Mouse (Mus musculus) small intestine, adult 2 months (tissue): ENCODE measurements around the gene Hira. TPM values are rescaled to one million over a fixed set of nuclear protein-coding genes. Genes with fewer than 3 reads are reported as not detected.
"Not testable (repeated sequence)": the region's sequence is repeated elsewhere in the genome, so short reads cannot be mapped to it uniquely, and the experiment has no call there.

Experiments used
- H3K27ac ChIP-seq: fragments of 200-500 bp; 2 replicates; pipeline ENCODE4 v1.5.1; 2012; ENCODE audit warnings: low read depth, low read length, control low read depth, inconsistent platforms; ENCODE audit not compliant: insufficient read depth
- H3K27me3 ChIP-seq: fragments of 200-500 bp; 2 replicates; pipeline ENCODE4 v1.6.1; 2012; ENCODE audit warnings: mild to moderate bottlenecking, moderate library complexity, low read length, inconsistent platforms; ENCODE audit not compliant: control insufficient read depth, insufficient read depth
- H3K36me3 ChIP-seq: fragments of 200-500 bp; 2 replicates; pipeline ENCODE4 v1.6.1; 2012; ENCODE audit warnings: mild to moderate bottlenecking, low read length, control low read depth, inconsistent platforms; ENCODE audit not compliant: control insufficient read depth, insufficient read depth
- H3K4me1 ChIP-seq: fragments of 200-500 bp; 2 replicates; pipeline ENCODE4 v1.6.1; 2012; ENCODE audit warnings: low read length, inconsistent platforms, mixed read lengths; ENCODE audit not compliant: control insufficient read depth, insufficient read depth, insufficient read length
- H3K4me3 ChIP-seq: fragments of 200-500 bp; 2 replicates; pipeline ENCODE4 v1.5.1; 2012; ENCODE audit warnings: low read depth, mild to moderate bottlenecking, control low read depth, inconsistent platforms, low read length, moderate library complexity
- CTCF ChIP-seq: fragments of 200-500 bp; IDR thresholded peaks from 2 replicates; pipeline ENCODE4 v1.5.1; 2012; ENCODE audit warnings: low read depth, mild to moderate bottlenecking, control low read depth, inconsistent platforms, low read length, moderate library complexity, mixed read lengths; ENCODE audit not compliant: insufficient replicate concordance, insufficient read length; ENCODE audit errors: extremely low read depth
- POLR2A ChIP-seq: fragments of 200-500 bp; IDR thresholded peaks from 2 replicates; pipeline ENCODE4 v1.6.1; 2012; ENCODE audit warnings: low read depth, mild to moderate bottlenecking, control low read depth, inconsistent platforms, low read length, moderate library complexity
- WGBS: fragments of 180-500 bp; shearing (Covaris S2); methylation state at CpG from one replicate; pipeline ENCODE4 v1.1.7; 2018; 5-methylcytosine and 5-hydroxymethylcytosine counted together
- polyA plus RNA-seq: library from polyadenylated mRNA; depleted of rRNA; stranded (reverse); fragments of >200 nt; gene quantifications from 2 replicates; pipeline ENCODE4 v1.2.3, GENCODE M21; 2012

The Hira gene
- polyA plus RNA-seq, 1 experiment, result 49.3 TPM

- no peak for TF ChIP-seq POLR2A
- TF ChIP-seq CTCF, result no peak
- 75% methylated on average over 4 of the region's 4 CpGs for WGBS
- Histone ChIP-seq H3K4me1 (peaks cover 3% of the 10 kb centered on the region; the same call in 1 of the 2 replicates), H3K4me3 (no peak overlapping the region), H3K27ac (no peak overlapping the region), H3K36me3 (peaks cover 12% of the 10 kb centered on the region), H3K27me3 (no peaks in the 10 kb centered on the region)
These were observed 38.5 kb upstream of the Hira start for GRCm38 (mm10) chr16:18838346-18838745.

GRCm38 (mm10) chr16:18846301-18846820 lies 30.5 kb upstream of the Hira start:
- Histone ChIP-seq H3K27ac (no peak overlapping the region), H3K27me3 (no peaks in the 10 kb centered on the region), H3K36me3 (no peaks in the 10 kb centered on the region), H3K4me3 (no peak overlapping the region), H3K4me1 (no peaks in the 10 kb centered on the region)
- TF ChIP-seq CTCF (no peak), POLR2A (no peak)
- 76% methylated on average over 15 of the region's 15 CpGs for WGBS

GRCm38 (mm10) chr16:18849521-18850190 lies 27.2 kb upstream of the Hira start:
- H3K4me3 ChIP-seq, H3K36me3 ChIP-seq, H3K27ac ChIP-seq, H3K4me1 ChIP-seq, H3K27me3 ChIP-seq: not testable (repeated sequence)
- WGBS, result 88% methylated on average over 15 of the region's 17 CpGs

GRCm38 (mm10) chr16:18858551-18858950 lies 18.3 kb upstream of the Hira start:
- Histone ChIP-seq H3K4me3 (no peak overlapping the region), H3K4me1 (no peaks in the 10 kb centered on the region), H3K36me3 (no peaks in the 10 kb centered on the region), H3K27me3 (no peaks in the 10 kb centered on the region), H3K27ac (no peak overlapping the region)
- TF ChIP-seq POLR2A (no peak), CTCF (no peak)

- TF ChIP-seq CTCF (no peak), POLR2A (no peak)
- H3K36me3 ChIP-seq, result no peaks in the 10 kb centered on the region
- H3K27me3 ChIP-seq, result no peaks in the 10 kb centered on the region
- H3K27ac ChIP-seq, result no peak overlapping the region
- H3K4me1 ChIP-seq, result no peaks in the 10 kb centered on the region
- no peak overlapping the region for H3K4me3 ChIP-seq
- 67% methylated on average over 1 of the region's 1 CpGs for WGBS
These were observed 16.7 kb upstream of the Hira start for GRCm38 (mm10) chr16:18860186-18860585.

- peaks cover 23% of the 10 kb centered on the region for H3K36me3 ChIP-seq
- not testable (repeated sequence) for H3K27ac ChIP-seq, H3K4me1 ChIP-seq, H3K4me3 ChIP-seq, H3K27me3 ChIP-seq
- 36% methylated on average over 1 of the region's 1 CpGs for WGBS
These were observed 6.3 kb upstream of the Hira start for GRCm38 (mm10) chr16:18870495-18870894.

- Histone ChIP-seq H3K27me3 (no peaks in the 10 kb centered on the region), H3K27ac (peak overlapping the region; percentile 31), H3K4me1 (peaks cover 6% of the 10 kb centered on the region; the same call in 1 of the 2 replicates), H3K36me3 (peaks cover 23% of the 10 kb centered on the region), H3K4me3 (peak overlapping the region; percentile 99)
- WGBS, result under 1% methylated on average over 17 of the region's 17 CpGs
- TF ChIP-seq CTCF (no peak), POLR2A (no peak)
These were observed 771 bp upstream of the Hira start for GRCm38 (mm10) chr16:18876091-18876441.
